In the genomic region with DNA sequence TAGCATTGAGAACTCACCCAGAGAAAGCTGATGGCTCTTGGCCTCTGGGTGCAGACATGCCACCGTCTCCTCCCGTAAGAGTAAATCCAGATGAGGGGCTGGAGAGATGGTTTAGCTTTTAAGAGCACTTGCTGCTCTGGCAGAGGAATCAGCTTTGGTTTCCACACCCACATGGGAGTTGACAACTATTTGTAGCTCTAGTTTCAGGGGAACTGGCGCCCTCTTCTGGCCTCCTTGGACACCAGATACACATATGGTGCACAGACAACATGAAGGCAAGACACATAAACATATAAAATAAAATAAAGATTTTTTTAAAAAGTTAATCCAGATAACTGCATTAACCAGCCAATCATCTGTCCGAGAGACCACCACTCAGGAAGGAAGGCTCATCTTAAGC, we compare ENCODE assay signal across 11 mouse cellular contexts.
DNase-seq lines count a peak whose midpoint lies in the region; ATAC-seq and TF ChIP-seq lines count a peak whose summit lies in the region.
"Had no signal": no experiment of that assay in that cellular context is flagged by ENCODE, and none has a peak within 500 bp of the region (broad histone marks: within the 10 kb centered on the region; RNA-seq: fewer than 3 reads in every experiment).

No protein-coding gene starts in this region.

- TF ChIP-seq EP300 in liver, embryonic 14.5 days (IDR thresholded peaks at IDR 0.05; ENCODE audit: low read depth): no peak
- no peak for TF ChIP-seq EP300 in ES-Bruce4 (IDR thresholded peaks at IDR 0.05; ENCODE audit: insufficient read depth, low read depth, low read length)

- no peak overlapping the region for H3K27ac ChIP-seq in forebrain, embryonic 11.5 days (ENCODE audit: low read depth, low read length)
- H3K27ac ChIP-seq in forebrain, embryonic 13.5 days: no peak overlapping the region
- H3K27ac ChIP-seq in liver, embryonic 14.5 days: no peak overlapping the region
- H3K27ac ChIP-seq in liver, embryonic 11.5 days (ENCODE audit: low read depth, low read length): no peak overlapping the region
- no peak overlapping the region for H3K27ac ChIP-seq in ES-Bruce4 (ENCODE audit: insufficient read depth, low read length)
- H3K27ac ChIP-seq: heart, adult 2 months; lung, embryonic 15.5 days had no signal

- no peak overlapping the region for H3K9ac ChIP-seq in forebrain, embryonic 11.5 days (ENCODE audit: low read length)
- H3K9ac ChIP-seq in forebrain, embryonic 13.5 days: no peak overlapping the region
- no peak overlapping the region for H3K9ac ChIP-seq in liver, embryonic 14.5 days (replicated peaks)
- no peak overlapping the region for H3K9ac ChIP-seq in liver, embryonic 11.5 days (ENCODE audit: low read depth, low read length)
- H3K9ac ChIP-seq in ES-Bruce4 (ENCODE audit: low read depth, poor library complexity, severe bottlenecking): no peak overlapping the region
- H3K9ac ChIP-seq: hindbrain, embryonic 14.5 days; lung, embryonic 15.5 days had no signal

- 79% methylated on average over 4 of the region's 4 CpGs for WGBS in forebrain, embryonic 11.5 days
- 80% methylated on average over 4 of the region's 4 CpGs for WGBS in forebrain, embryonic 13.5 days
- WGBS in liver, embryonic 14.5 days (ENCODE audit: insufficient replicate concordance): 60% methylated on average over 4 of the region's 4 CpGs
- 58% methylated on average over 4 of the region's 4 CpGs for WGBS in liver, embryonic 11.5 days

- no peak overlapping the region for H3K4me3 ChIP-seq in forebrain, embryonic 11.5 days (ENCODE audit: low read depth, low read length)
- H3K4me3 ChIP-seq in forebrain, embryonic 13.5 days: no peak overlapping the region
- no peak overlapping the region for H3K4me3 ChIP-seq in liver, embryonic 14.5 days (ENCODE audit: insufficient read depth in 1 of 2, low read depth in 2 of 2, low read length in 2 of 2)
- H3K4me3 ChIP-seq in liver, embryonic 11.5 days (ENCODE audit: low read depth, low read length): no peak overlapping the region
- H3K4me3 ChIP-seq in ES-Bruce4 (ENCODE audit: low read depth, low read length): no peak overlapping the region
- H3K4me3 ChIP-seq: heart, adult 2 months; lung, embryonic 15.5 days had no signal

- no peaks in the 10 kb centered on the region for H3K27me3 ChIP-seq in forebrain, embryonic 11.5 days (ENCODE audit: control insufficient read depth, insufficient read depth, low read length)
- H3K27me3 ChIP-seq in forebrain, embryonic 13.5 days: no peaks in the 10 kb centered on the region
- H3K27me3 ChIP-seq in liver, embryonic 14.5 days (ENCODE audit: control insufficient read depth, insufficient read depth, low read length): no peaks in the 10 kb centered on the region
- no peaks in the 10 kb centered on the region for H3K27me3 ChIP-seq in liver, embryonic 11.5 days (replicated peaks; ENCODE audit: control insufficient read depth, insufficient read depth, low read length)
- no peaks in the 10 kb centered on the region for H3K27me3 ChIP-seq in ES-Bruce4 (ENCODE audit: control insufficient read depth, insufficient read depth, low read length, poor library complexity, severe bottlenecking)
- H3K27me3 ChIP-seq: lung, embryonic 15.5 days had no signal

- ATAC-seq in forebrain, embryonic 11.5 days (replicated peaks; ENCODE audit: low FRiP score): no peak
- no peak for ATAC-seq in forebrain, embryonic 13.5 days
- ATAC-seq in liver, embryonic 14.5 days (ENCODE audit: insufficient read depth): no peak
- no peak for ATAC-seq in liver, embryonic 11.5 days (replicated peaks; ENCODE audit: low FRiP score)

- H3K4me2 ChIP-seq in forebrain, embryonic 11.5 days (ENCODE audit: low read depth, low read length, severe bottlenecking): no peak overlapping the region
- no peak overlapping the region for H3K4me2 ChIP-seq in forebrain, embryonic 13.5 days
- no peak overlapping the region for H3K4me2 ChIP-seq in liver, embryonic 14.5 days (ENCODE audit: low read depth)
- no peak overlapping the region for H3K4me2 ChIP-seq in liver, embryonic 11.5 days
- H3K4me2 ChIP-seq: hindbrain, embryonic 14.5 days; lung, embryonic 15.5 days had no signal

- no peaks in the 10 kb centered on the region for H3K36me3 ChIP-seq in forebrain, embryonic 11.5 days (ENCODE audit: control insufficient read depth, insufficient read depth, low read length)
- H3K36me3 ChIP-seq in forebrain, embryonic 13.5 days (ENCODE audit: poor library complexity, severe bottlenecking): no peaks in the 10 kb centered on the region
- no peaks in the 10 kb centered on the region for H3K36me3 ChIP-seq in liver, embryonic 14.5 days (replicated peaks; ENCODE audit: control insufficient read depth, insufficient read depth, low read depth)
- H3K36me3 ChIP-seq in liver, embryonic 11.5 days (ENCODE audit: control insufficient read depth, insufficient read depth, low read length): no peaks in the 10 kb centered on the region
- H3K36me3 ChIP-seq in ES-Bruce4 (ENCODE audit: control insufficient read depth, insufficient read depth, low read length, poor library complexity, severe bottlenecking): no peaks in the 10 kb centered on the region
- H3K36me3 ChIP-seq: lung, embryonic 15.5 days had no signal

- H3K9me3 ChIP-seq in forebrain, embryonic 11.5 days (ENCODE audit: control insufficient read depth, low read length): no peaks in the 10 kb centered on the region
- H3K9me3 ChIP-seq in forebrain, embryonic 13.5 days (replicated peaks): no peaks in the 10 kb centered on the region; the same call in 1 of the 2 replicates
- H3K9me3 ChIP-seq in liver, embryonic 14.5 days (ENCODE audit: control insufficient read depth, low read length): no peaks in the 10 kb centered on the region
- no peaks in the 10 kb centered on the region for H3K9me3 ChIP-seq in liver, embryonic 11.5 days (ENCODE audit: control insufficient read depth, low read length)
- no peaks in the 10 kb centered on the region for H3K9me3 ChIP-seq in ES-Bruce4 (replicated peaks; ENCODE audit: control insufficient read depth, insufficient read depth, low read length, poor library complexity, severe bottlenecking)
- H3K9me3 ChIP-seq: lung, embryonic 15.5 days had no signal

- peak; percentile 58 for DNase-seq in forebrain, embryonic 11.5 days (ENCODE audit: low spot score)
- DNase-seq in liver, embryonic 14.5 days (ENCODE audit: low read depth in 3 of 3, low spot score in 3 of 3): no peak
- DNase-seq in liver, embryonic 11.5 days (ENCODE audit: low spot score): no peak
- peak; percentile 31 for DNase-seq in embryo, embryonic 11 days
- no peak for DNase-seq in natural killer cell, adult 2 months (ENCODE audit: low spot score in 2 of 2)
- DNase-seq in urinary bladder, adult 18-20 months (ENCODE audit: low spot score in 2 of 2): no peak
- DNase-seq: heart, adult 2 months had no signal

- TF ChIP-seq CTCF in liver, embryonic 14.5 days (IDR thresholded peaks at IDR 0.05; ENCODE audit: low read depth): peak; percentile 12; the same call in 1 of the 2 replicates
- TF ChIP-seq CTCF in ES-Bruce4 (IDR thresholded peaks at IDR 0.05; ENCODE audit: low read depth, low read length): peak; percentile 41

- no peaks in the 10 kb centered on the region for H3K4me1 ChIP-seq in forebrain, embryonic 11.5 days (replicated peaks; ENCODE audit: control insufficient read depth, insufficient read depth, low read length)
- peaks cover 13% of the 10 kb centered on the region for H3K4me1 ChIP-seq in forebrain, embryonic 13.5 days
- H3K4me1 ChIP-seq in liver, embryonic 14.5 days (replicated peaks; ENCODE audit: control insufficient read depth in 2 of 2, insufficient read depth in 2 of 2, low read length in 1 of 2): no peaks in the 10 kb centered on the region
- H3K4me1 ChIP-seq in liver, embryonic 11.5 days (replicated peaks; ENCODE audit: control insufficient read depth, insufficient read depth, low read length): no peaks in the 10 kb centered on the region
- no peaks in the 10 kb centered on the region for H3K4me1 ChIP-seq in ES-Bruce4 (ENCODE audit: control insufficient read depth, insufficient read depth, low read length)

- TF ChIP-seq POLR2A in ES-Bruce4 (IDR thresholded peaks at IDR 0.05; ENCODE audit: insufficient read depth, low read length): no peak

Comparison
In these comparisons a context has a peak if more than half of its experiments do, and no peak if none do; other contexts are left out.
1. DNase-seq: peak in forebrain, embryonic 11.5 days (single experiment) and embryo, embryonic 11 days (single experiment); none in liver, embryonic 14.5 days (0 of 3), liver, embryonic 11.5 days (single experiment), natural killer cell, adult 2 months (0 of 2) and urinary bladder, adult 18-20 months (0 of 2).